Mouse (Mus musculus) liver, postnatal 0 days (tissue): Measurements from ENCODE around the gene Tma7.

Experiments
- CTCF ChIP-seq: sonication (generic); IDR thresholded peaks from 2 replicates; pipeline ENCODE4 v1.5.1; 2016; ENCODE audit warnings: antibody characterized with exemption, low read depth
- EP300 ChIP-seq: IDR thresholded peaks from 2 replicates; pipeline ENCODE4 v1.6.1; 2016; ENCODE audit warnings: antibody characterized with exemption, low read depth, mild to moderate bottlenecking

- no peak for TF ChIP-seq EP300
- TF ChIP-seq CTCF: no peak
These were observed 40.9 kb upstream of the Tma7 start for GRCm38 (mm10) chr9:109123266-109123665.
